Mouse (Mus musculus) spleen, adult 2 months (tissue): ENCODE measurements around the gene Evi2. TPM values are rescaled to one million over a fixed set of nuclear protein-coding genes. Genes with fewer than 3 reads are reported as not detected.

Source experiments
- DNase-seq, 2 experiments: peaks; one replicate each; pipeline versions ENCODE4 v3.0.0 to v3.0.0-alpha.2; 2012 to 2021; ENCODE audit warnings: low spot score in 2 of 2, low read depth in 1 of 2
- H3K27ac ChIP-seq: fragments of 200-500 bp; 2 replicates; pipeline ENCODE4 v1.5.1; 2012; ENCODE audit warnings: low read length, inconsistent platforms; ENCODE audit not compliant: insufficient read depth
- H3K27me3 ChIP-seq: fragments of 200-500 bp; 2 replicates; pipeline ENCODE4 v1.6.1; 2012; ENCODE audit warnings: mild to moderate bottlenecking, moderate library complexity, low read length, inconsistent platforms; ENCODE audit not compliant: control insufficient read depth, insufficient read depth
- H3K36me3 ChIP-seq: fragments of 200-500 bp; 2 replicates; pipeline ENCODE4 v1.6.1; 2012; ENCODE audit warnings: mild to moderate bottlenecking, low read length, inconsistent platforms; ENCODE audit not compliant: control insufficient read depth, insufficient read depth
- H3K4me1 ChIP-seq: fragments of 200-500 bp; 2 replicates; pipeline ENCODE4 v1.6.1; 2011; ENCODE audit warnings: inconsistent platforms; ENCODE audit not compliant: control insufficient read depth, insufficient read depth, insufficient read length
- H3K4me3 ChIP-seq: fragments of 200-500 bp; 2 replicates; pipeline ENCODE4 v1.5.1; 2011; ENCODE audit warnings: mild to moderate bottlenecking, inconsistent platforms; ENCODE audit not compliant: insufficient read depth, insufficient read length; ENCODE audit errors: extremely low read depth
- CTCF ChIP-seq: fragments of 200-500 bp; IDR thresholded peaks from 2 replicates; pipeline ENCODE4 v1.5.1; 2011; ENCODE audit warnings: mild to moderate bottlenecking, inconsistent platforms; ENCODE audit not compliant: insufficient read depth, insufficient read length, insufficient replicate concordance; ENCODE audit errors: extremely low read depth
- POLR2A ChIP-seq: fragments of 200-500 bp; IDR thresholded peaks from 2 replicates; pipeline ENCODE4 v1.6.1; 2011; ENCODE audit warnings: low read depth, low read length, inconsistent platforms
- WGBS: fragments of 180-500 bp; shearing (Covaris S2); methylation state at CpG from one replicate; pipeline ENCODE4 v1.1.7; 2018; 5-methylcytosine and 5-hydroxymethylcytosine counted together
- polyA plus RNA-seq: library from polyadenylated mRNA; depleted of rRNA; stranded (reverse); fragments of >200 nt; gene quantifications from 2 replicates; pipeline ENCODE4 v1.2.3, GENCODE M21; 2012

Evi2 gene
- polyA plus RNA-seq, 1 experiment: 12.2 TPM

DNA sequence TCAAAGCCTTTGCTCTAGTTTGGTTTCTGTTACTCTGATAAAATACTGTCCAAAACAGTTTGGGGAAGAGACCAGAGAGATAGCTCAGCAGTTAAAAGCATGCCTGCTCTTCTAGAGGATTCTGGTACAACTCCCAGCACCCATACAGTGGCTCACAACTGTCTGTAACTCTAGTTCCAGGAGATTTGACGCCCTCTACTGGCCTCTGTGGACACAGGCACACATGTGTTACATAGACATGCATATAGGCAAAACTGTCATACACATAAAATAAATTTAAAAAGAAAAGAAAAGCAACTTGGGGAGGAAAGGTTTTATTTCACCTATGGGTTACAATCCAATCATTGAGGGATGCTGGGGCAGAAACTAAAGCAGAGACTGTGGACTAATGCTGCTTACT lies 36.6 kb upstream of the Evi2 start:
- 83% methylated on average over 1 of the region's 1 CpGs for WGBS
- Histone ChIP-seq H3K27me3 (no peaks in the 10 kb centered on the region), H3K36me3 (peaks cover 26% of the 10 kb centered on the region), H3K4me1 (no peaks in the 10 kb centered on the region), H3K4me3 (no peak overlapping the region), H3K27ac (no peak overlapping the region)
- DNase-seq: no peak
- TF ChIP-seq CTCF (no peak), POLR2A (no peak)

DNA sequence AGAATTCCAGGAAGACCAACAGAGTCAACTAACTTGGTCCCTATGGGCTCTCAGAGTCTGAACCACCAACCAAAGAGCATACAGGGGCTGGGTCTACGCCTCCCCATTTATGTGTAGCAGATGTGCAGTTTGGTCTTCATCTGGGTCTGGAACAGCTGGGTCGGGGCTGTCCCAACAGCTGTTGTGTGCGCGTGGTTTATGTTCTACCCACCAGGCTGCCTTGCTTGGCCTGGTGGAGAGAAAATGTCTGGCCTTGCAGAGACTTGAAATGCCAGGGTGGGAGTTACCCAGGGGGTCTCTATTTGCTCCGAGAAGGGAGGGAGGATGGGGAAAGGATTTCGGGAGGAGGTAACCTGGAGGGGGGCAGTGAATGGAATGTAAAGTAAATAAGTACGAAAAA lies 33.1 kb upstream of the Evi2 start:
- no peaks in the 10 kb centered on the region for H3K4me1 ChIP-seq
- 92% methylated on average over 7 of the region's 7 CpGs for whole genome bisulfite sequencing
- H3K4me3 ChIP-seq: no peak overlapping the region
- no peak for DNase-seq
- peaks cover 22% of the 10 kb centered on the region for H3K36me3 ChIP-seq
- H3K27me3 ChIP-seq: no peaks in the 10 kb centered on the region
- no peak overlapping the region for H3K27ac ChIP-seq
- TF ChIP-seq CTCF (no peak), POLR2A (no peak)

DNA sequence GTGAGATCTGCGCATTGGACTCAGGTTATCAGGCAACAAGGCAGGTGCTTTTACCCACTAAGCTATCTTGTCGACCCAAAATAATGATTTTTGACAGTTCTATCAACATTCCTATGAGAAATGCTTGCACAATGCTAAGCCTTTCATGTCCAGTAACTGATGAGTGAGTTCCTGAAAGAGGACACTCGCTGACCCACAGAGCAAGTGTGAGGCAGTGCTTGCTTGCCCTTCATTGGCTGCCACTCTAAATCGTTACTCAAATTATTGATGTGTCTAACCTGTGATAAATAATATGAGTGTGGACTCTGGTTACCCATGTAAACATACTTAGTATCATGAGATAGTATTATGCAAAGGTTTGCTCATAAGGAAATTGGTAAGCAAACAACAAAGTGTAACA lies 30.1 kb upstream of the Evi2 start:
- 89% methylated on average over 4 of the region's 4 CpGs for WGBS
- Histone ChIP-seq H3K36me3 (peaks cover 19% of the 10 kb centered on the region), H3K4me3 (no peak overlapping the region), H3K27ac (no peak overlapping the region), H3K27me3 (no peaks in the 10 kb centered on the region), H3K4me1 (no peaks in the 10 kb centered on the region)
- TF ChIP-seq POLR2A (no peak), CTCF (no peak)
- DNase-seq: no peak

DNA sequence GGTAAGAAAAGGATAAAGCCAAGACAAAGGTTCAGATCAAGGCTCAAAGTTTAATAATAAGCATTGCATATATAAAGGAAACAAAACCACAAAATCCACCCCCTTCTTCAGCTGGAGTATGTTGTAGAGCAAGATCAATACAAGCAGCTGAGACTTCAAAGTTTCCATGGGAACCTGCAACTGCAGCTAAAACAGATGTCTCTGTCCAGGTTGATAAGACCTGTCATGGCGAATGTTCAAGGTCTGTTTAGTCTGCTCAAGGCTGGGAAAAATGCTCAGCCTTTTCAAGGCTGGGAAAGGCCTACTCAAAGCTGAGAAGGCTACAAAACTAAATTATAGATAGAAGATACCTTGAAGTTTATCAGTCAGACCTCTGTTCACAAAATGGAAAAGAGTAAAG lies 22.2 kb upstream of the Evi2 start:
- Histone ChIP-seq H3K4me1 (no peaks in the 10 kb centered on the region; the same call in 1 of the 2 replicates), H3K4me3 (no peak overlapping the region), H3K27me3 (no peaks in the 10 kb centered on the region), H3K36me3 (peaks cover 29% of the 10 kb centered on the region), H3K27ac (no peak overlapping the region)
- WGBS: 62% methylated on average over 1 of the region's 1 CpGs
- no peak for DNase-seq
- TF ChIP-seq CTCF: no peak

DNA sequence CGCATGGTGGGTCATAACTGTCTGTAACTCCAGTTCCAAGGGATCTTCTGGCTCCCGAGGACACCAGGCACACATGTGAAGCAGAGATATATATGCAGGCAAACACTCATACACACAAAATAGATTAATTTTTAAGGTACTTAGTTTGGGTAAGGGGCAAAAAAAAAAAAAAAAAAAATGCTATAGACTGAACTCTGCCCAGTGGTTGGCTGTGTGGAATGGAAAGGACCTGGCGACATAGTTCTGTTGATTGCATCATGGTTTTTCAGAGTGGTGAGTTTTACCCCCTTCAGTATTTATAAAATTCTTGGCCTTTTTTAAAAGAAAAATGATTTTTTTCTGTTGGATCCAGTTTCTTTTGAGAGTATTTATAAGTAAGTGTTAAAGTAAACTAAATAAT lies 5.9 kb upstream of the Evi2 start:
- Histone ChIP-seq H3K4me1 (no peaks in the 10 kb centered on the region), H3K27me3 (no peaks in the 10 kb centered on the region), H3K36me3 (peaks cover 5% of the 10 kb centered on the region), H3K4me3 (no peak overlapping the region), H3K27ac (no peak overlapping the region)
- DNase-seq: no peak
- WGBS: 85% methylated on average over 3 of the region's 3 CpGs
- TF ChIP-seq CTCF: no peak
- TF ChIP-seq POLR2A: no peak

DNA sequence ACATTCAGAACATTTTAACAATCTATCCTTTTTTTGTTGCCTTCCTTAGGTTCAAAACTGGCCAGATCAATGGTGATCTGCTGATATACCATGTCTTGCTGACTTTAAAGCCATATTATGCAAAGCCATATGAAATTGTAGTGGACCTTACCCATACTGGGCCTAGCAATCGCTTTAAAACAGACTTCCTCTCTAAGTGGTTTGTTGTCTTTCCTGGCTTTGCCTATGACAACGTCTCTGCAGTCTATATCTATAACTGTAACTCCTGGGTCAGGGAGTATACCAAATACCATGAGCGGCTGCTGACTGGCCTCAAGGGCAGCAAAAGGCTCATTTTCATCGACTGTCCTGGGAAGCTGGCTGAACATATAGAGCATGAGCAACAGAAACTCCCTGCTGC lies 5.2 kb upstream of the Evi2 start:
- H3K27me3 ChIP-seq: no peaks in the 10 kb centered on the region
- peaks cover 2% of the 10 kb centered on the region for H3K36me3 ChIP-seq
- DNase-seq: no peak
- H3K4me3 ChIP-seq: no peak overlapping the region
- 35% methylated on average over 4 of the region's 4 CpGs for WGBS
- H3K27ac ChIP-seq: no peak overlapping the region
- TF ChIP-seq POLR2A (no peak), CTCF (no peak)
- H3K4me1 ChIP-seq: no peaks in the 10 kb centered on the region; the same call in 1 of the 2 replicates

DNA sequence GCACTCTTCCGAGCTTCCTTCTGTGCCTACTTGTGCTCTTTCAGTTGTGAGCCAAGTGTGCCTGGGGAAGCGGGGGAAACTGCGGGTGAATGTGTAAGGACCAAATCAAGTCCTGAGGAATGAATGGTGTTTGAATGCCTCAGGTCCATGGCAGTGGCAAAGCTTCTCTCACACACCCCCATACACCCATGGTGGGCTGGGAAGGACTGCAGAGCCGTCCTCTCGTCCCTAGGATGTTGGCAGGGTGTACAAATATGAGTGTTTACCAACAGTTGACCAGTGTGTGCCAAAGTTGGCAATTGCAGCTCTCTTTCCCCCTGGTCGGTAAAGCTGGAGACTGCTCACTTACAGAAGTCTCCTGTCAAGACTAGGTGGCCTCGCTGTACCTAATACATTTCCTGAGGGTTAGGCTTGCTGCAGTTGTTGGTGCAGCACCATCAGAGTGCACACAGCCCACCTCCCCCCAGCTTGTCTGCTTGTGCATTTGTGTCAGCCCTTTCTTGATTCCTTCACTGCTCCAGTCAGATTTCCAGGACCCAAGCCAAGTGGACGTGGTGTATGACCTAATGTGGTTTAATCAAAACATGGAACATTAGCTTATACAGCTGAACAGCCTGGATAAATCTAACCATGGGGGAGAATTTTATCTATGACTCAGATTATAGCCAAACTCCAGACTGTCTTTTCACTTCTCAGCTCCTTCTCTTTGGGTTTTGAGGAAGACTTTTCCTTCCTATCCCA lies 3.7 kb upstream of the Evi2 start:
- 89% methylated on average over 8 of the region's 8 CpGs for WGBS
- TF ChIP-seq CTCF (no peak), POLR2A (no peak)
- peaks cover 2% of the 10 kb centered on the region for H3K36me3 ChIP-seq
- H3K27me3 ChIP-seq: no peaks in the 10 kb centered on the region
- H3K27ac ChIP-seq: no peak overlapping the region
- H3K4me1 ChIP-seq: no peaks in the 10 kb centered on the region; the same call in 1 of the 2 replicates
- H3K4me3 ChIP-seq: no peak overlapping the region
- DNase-seq: no peak
